Mouse (Mus musculus) cerebellum, adult 11-12 months (tissue): Measurements from ENCODE around the gene Kif17.

Experiments
- DNase-seq: peaks from one replicate; pipeline ENCODE4 v3.0.0; 2022

The Kif17 gene

GRCm38 (mm10) chr4:138343341-138343837 is 93.2 kb downstream of the Kif17 start:
- DNase-seq, result peak; percentile 61

DNA sequence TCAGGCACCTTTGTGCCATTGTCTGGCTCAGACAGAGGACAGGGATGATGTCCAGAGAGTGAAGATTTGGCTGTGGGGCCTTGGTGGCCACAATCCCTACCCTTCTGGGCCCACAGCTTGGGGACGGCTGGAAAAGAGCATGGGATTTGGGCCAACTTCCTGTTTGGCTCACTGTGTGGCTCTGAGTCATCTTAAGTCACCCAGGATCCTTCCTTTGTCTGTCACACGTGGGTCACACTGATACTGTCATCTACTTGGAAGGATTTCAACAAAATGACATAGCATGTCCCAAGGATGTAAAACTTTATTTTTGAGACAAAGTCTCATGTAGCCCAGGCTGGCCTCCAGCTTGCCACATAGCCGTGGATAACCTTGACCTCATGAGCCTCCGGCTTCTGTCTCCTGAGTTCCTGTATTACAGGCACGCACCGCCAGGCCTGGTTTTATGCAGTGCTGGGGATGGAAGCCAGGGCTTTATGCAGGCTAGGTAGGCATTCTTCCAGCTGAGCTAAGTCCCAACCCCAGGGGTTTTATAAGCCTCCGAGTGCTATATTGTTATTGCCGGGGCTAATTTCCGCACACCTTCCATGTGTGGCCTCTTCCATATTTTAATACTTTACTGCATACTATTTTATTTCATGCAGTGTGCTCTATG is 94.8 kb downstream of the Kif17 start:
- DNase-seq, result no peak

DNA sequence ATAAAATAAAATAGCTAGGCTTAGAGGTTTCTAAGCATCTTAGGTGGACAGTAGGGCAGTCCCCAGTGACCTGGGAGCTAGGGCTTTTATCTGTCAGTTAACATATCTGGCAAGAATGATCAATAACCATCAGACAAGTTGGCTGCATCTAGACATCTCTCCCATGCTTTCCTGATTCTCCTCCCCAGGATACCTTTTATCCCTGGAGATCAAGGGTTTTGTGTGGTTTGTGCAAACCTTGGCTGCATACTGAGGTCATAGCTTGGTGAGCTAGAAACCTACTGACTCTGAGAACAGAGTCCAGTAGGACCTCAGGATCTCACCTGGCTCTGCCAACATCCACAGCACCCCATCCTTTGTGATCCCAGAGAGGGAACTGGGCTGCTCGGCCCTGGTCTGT is 97.0 kb downstream of the Kif17 start:
- DNase-seq, result no peak

DNA sequence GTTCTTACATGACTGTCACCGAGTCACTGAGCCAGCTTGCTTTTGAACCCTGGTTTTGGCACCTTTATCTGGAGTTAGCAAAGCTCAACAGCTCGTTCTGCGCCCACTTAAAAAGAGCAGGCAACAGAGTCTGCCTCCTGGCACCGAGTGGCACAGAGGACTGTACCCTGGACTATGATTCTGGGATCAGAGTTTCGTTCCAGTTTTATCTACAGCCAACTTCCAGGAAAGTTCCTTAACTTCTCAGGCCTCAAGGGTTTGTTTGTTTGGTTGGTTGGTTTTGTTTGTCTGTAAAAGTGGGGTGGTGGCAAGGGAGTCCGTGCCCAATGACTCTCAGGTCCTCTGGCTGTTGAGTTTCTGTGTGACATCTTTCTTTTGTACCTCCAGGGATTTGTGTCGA is 98.5 kb downstream of the Kif17 start:
- no peak for DNase-seq
